Mouse (Mus musculus) liver, embryonic 12.5 days (tissue): ENCODE data around the gene Isg20l2. TPM values are rescaled to one million over a fixed set of nuclear protein-coding genes. Genes with fewer than 3 reads are reported as not detected.
A peak's percentile ranks its signal among the peaks of the same experiment; 100 is the strongest.
"Not testable (repeated sequence)": the region's sequence is repeated elsewhere in the genome, so short reads cannot be mapped to it uniquely, and the experiment has no call there.

Experiments
- ATAC-seq: fragments of 200-750 bp; cut with Nextera tagmentation; 2 replicates; pipeline ENCODE4 v1.8.0; 2017; ENCODE audit warnings: moderate number of reproducible peaks, mild to moderate bottlenecking, moderate library complexity
- H3K27ac ChIP-seq: fragments of 300-500 bp; sonication (generic); 2 replicates; pipeline ENCODE4 v1.5.1; 2016; ENCODE audit warnings: mild to moderate bottlenecking
- H3K27me3 ChIP-seq: fragments of 300-500 bp; sonication (generic); replicated peaks from 2 replicates; pipeline ENCODE4 v1.6.1; 2016; ENCODE audit warnings: mild to moderate bottlenecking, moderate library complexity
- H3K36me3 ChIP-seq: fragments of 300-500 bp; sonication (generic); 2 replicates; pipeline ENCODE4 v1.6.1; 2016; ENCODE audit warnings: mild to moderate bottlenecking, moderate library complexity
- H3K4me1 ChIP-seq: fragments of 300-500 bp; sonication (generic); 2 replicates; pipeline ENCODE4 v1.6.1; 2016
- H3K4me2 ChIP-seq: fragments of 300-500 bp; sonication (generic); 2 replicates; pipeline ENCODE4 v1.6.1; 2016; ENCODE audit warnings: mild to moderate bottlenecking, moderate library complexity
- H3K4me3 ChIP-seq: fragments of 300-500 bp; sonication (generic); 2 replicates; pipeline ENCODE4 v1.5.1; 2016; ENCODE audit warnings: mild to moderate bottlenecking, moderate library complexity
- H3K9ac ChIP-seq: fragments of 300-500 bp; sonication (generic); 2 replicates; pipeline ENCODE4 v1.6.1; 2016; ENCODE audit warnings: mild to moderate bottlenecking, moderate library complexity
- H3K9me3 ChIP-seq: fragments of 300-500 bp; sonication (generic); replicated peaks from 2 replicates; pipeline ENCODE4 v1.6.1; 2016; ENCODE audit warnings: mild to moderate bottlenecking, moderate library complexity
- WGBS: fragments of 180-500 bp; shearing (Covaris S2); methylation state at CpG from one replicate; pipeline ENCODE4 v1.1.7; 2016; ENCODE audit not compliant: insufficient replicate concordance; 5-methylcytosine and 5-hydroxymethylcytosine counted together
- polyA plus RNA-seq: library from polyadenylated mRNA; unstranded; fragments of >200 nt; fragmentation: Nextera tagmentation; extraction: Ambion mirVana; gene quantifications from 2 replicates; pipeline ENCODE4 v1.2.1, GENCODE M21; 2016

The Isg20l2 gene
- 51.9 and 52.2 TPM in 2 replicates for polyA plus RNA-seq

GRCm38 (mm10) chr3:87930078-87930795, at the start of gene Isg20l2, which contains the start of gene Rrnad1:
Gene Isg20l2, plus strand, starts transcription at chr3:87930314.
Gene Rrnad1, minus strand, starts transcription at chr3:87930717.
- WGBS: under 1% methylated on average over 77 of the region's 78 CpGs
- Histone ChIP-seq H3K27ac (peak within 1 kb of the TSS; percentile 93), H3K4me2 (peak within 1 kb of the TSS; percentile 91), H3K9ac (peak within 1 kb of the TSS; percentile 87), H3K4me1 (peaks cover 55% of the 10 kb centered on the region), H3K36me3 (peaks cover 67% of the 10 kb centered on the region), H3K9me3 (no peaks in the 10 kb centered on the region), H3K27me3 (no peaks in the 10 kb centered on the region), H3K4me3 (peak within 1 kb of the TSS; percentile 85)
- ATAC-seq: peak; percentile 93

- WGBS: 2% methylated on average over 3 of the region's 3 CpGs
- Histone ChIP-seq H3K4me2 (peak overlapping the region; percentile 77), H3K36me3 (peaks cover 34% of the 10 kb centered on the region), H3K9me3 (peaks cover 6% of the 10 kb centered on the region; the same call in 1 of the 2 replicates), H3K4me3 (peak overlapping the region; percentile 95), H3K27me3 (no peaks in the 10 kb centered on the region), H3K27ac (peak overlapping the region; percentile 91), H3K9ac (peak overlapping the region; percentile 97), H3K4me1 (peaks cover 28% of the 10 kb centered on the region)
- ATAC-seq: no peak
Measured at GRCm38 (mm10) chr3:87884291-87884690, 45.8 kb upstream of the Isg20l2 start.

- H3K27me3 ChIP-seq: no peaks in the 10 kb centered on the region
- H3K9ac ChIP-seq: peak overlapping the region; percentile 97
- peak; percentile 1; the same call in 1 of the 2 replicates for ATAC-seq
- peak overlapping the region; percentile 91 for H3K27ac ChIP-seq
- H3K4me1 ChIP-seq: peaks cover 28% of the 10 kb centered on the region
- peaks cover 6% of the 10 kb centered on the region; the same call in 1 of the 2 replicates for H3K9me3 ChIP-seq
- H3K4me3 ChIP-seq: peak overlapping the region; percentile 95
- peaks cover 30% of the 10 kb centered on the region for H3K36me3 ChIP-seq
- peak overlapping the region; percentile 77 for H3K4me2 ChIP-seq
- under 1% methylated on average over 26 of the region's 28 CpGs for WGBS
Measured at GRCm38 (mm10) chr3:87884708-87885251, 45.3 kb upstream of the Isg20l2 start.

GRCm38 (mm10) chr3:87885281-87886003, 44.7 kb upstream of the Isg20l2 start, which contains the start of gene Prcc:
Gene Prcc, minus strand, starts transcription at chr3:87885608.
- H3K36me3 ChIP-seq: peaks cover 23% of the 10 kb centered on the region
- peaks cover 6% of the 10 kb centered on the region; the same call in 1 of the 2 replicates for H3K9me3 ChIP-seq
- H3K4me3 ChIP-seq: peak within 1 kb of the TSS; percentile 95
- peaks cover 28% of the 10 kb centered on the region for H3K4me1 ChIP-seq
- 1% methylated on average over 33 of the region's 33 CpGs for WGBS
- peak within 1 kb of the TSS; percentile 77 for H3K4me2 ChIP-seq
- no peaks in the 10 kb centered on the region for H3K27me3 ChIP-seq
- H3K9ac ChIP-seq: peak within 1 kb of the TSS; percentile 97
- peak; percentile 96 for ATAC-seq
- peak within 1 kb of the TSS; percentile 91 for H3K27ac ChIP-seq

- Histone ChIP-seq H3K9me3 (peaks cover 6% of the 10 kb centered on the region; the same call in 1 of the 2 replicates), H3K27ac (peak overlapping the region; percentile 91), H3K9ac (peak overlapping the region; percentile 56; the same call in 1 of the 2 replicates), H3K4me2 (peak overlapping the region; percentile 77), H3K4me3 (peak overlapping the region; percentile 95), H3K36me3 (peaks cover 18% of the 10 kb centered on the region), H3K4me1 (peaks cover 28% of the 10 kb centered on the region), H3K27me3 (no peaks in the 10 kb centered on the region)
- 8% methylated on average over 10 of the region's 10 CpGs for WGBS
- peak; percentile 4; the same call in 1 of the 2 replicates for ATAC-seq
Measured at GRCm38 (mm10) chr3:87886004-87886365, 44.1 kb upstream of the Isg20l2 start.

GRCm38 (mm10) chr3:87886416-87886815, 43.7 kb upstream of the Isg20l2 start:
- Histone ChIP-seq H3K9ac (peak overlapping the region; percentile 56; the same call in 1 of the 2 replicates), H3K4me1 (peaks cover 28% of the 10 kb centered on the region), H3K4me3 (peak overlapping the region; percentile 95), H3K27me3 (no peaks in the 10 kb centered on the region), H3K4me2 (peak overlapping the region; percentile 77), H3K9me3 (peaks cover 6% of the 10 kb centered on the region; the same call in 1 of the 2 replicates), H3K27ac (peak overlapping the region; percentile 64), H3K36me3 (peaks cover 14% of the 10 kb centered on the region)
- WGBS: 82% methylated on average over 6 of the region's 6 CpGs
- no peak for ATAC-seq

GRCm38 (mm10) chr3:87887400-87887799, 42.7 kb upstream of the Isg20l2 start:
- H3K27me3 ChIP-seq, H3K4me2 ChIP-seq, H3K36me3 ChIP-seq, H3K9ac ChIP-seq, H3K4me3 ChIP-seq, H3K9me3 ChIP-seq, H3K27ac ChIP-seq, ATAC-seq: not testable (repeated sequence)
- H3K4me1 ChIP-seq: peaks cover 25% of the 10 kb centered on the region
- WGBS: 73% methylated on average over 4 of the region's 4 CpGs

GRCm38 (mm10) chr3:87891481-87891880, 38.6 kb upstream of the Isg20l2 start:
- Histone ChIP-seq H3K4me1 (peaks cover 19% of the 10 kb centered on the region), H3K36me3 (0 out of 2 replicates have a peak, but pooled peaks cover 2% of the 10 kb centered on the region), H3K9ac (no peak overlapping the region), H3K9me3 (peaks cover 6% of the 10 kb centered on the region; the same call in 1 of the 2 replicates), H3K4me2 (no peak overlapping the region), H3K27ac (no peak overlapping the region), H3K4me3 (no peak overlapping the region), H3K27me3 (no peaks in the 10 kb centered on the region)
- ATAC-seq: no peak
- WGBS: 79% methylated on average over 3 of the region's 3 CpGs

GRCm38 (mm10) chr3:87893367-87893905, 36.7 kb upstream of the Isg20l2 start:
- H3K27ac ChIP-seq: peak overlapping the region; percentile 52

GRCm38 (mm10) chr3:87899266-87899665, 30.8 kb upstream of the Isg20l2 start:
- 76% methylated on average over 3 of the region's 3 CpGs for WGBS
- H3K36me3 ChIP-seq: no peaks in the 10 kb centered on the region
- no peak for ATAC-seq
- H3K9ac ChIP-seq: no peak overlapping the region
- peak overlapping the region; percentile 31; the same call in 1 of the 2 replicates for H3K27ac ChIP-seq
- no peaks in the 10 kb centered on the region for H3K9me3 ChIP-seq
- H3K27me3 ChIP-seq: no peaks in the 10 kb centered on the region
- no peak overlapping the region for H3K4me3 ChIP-seq
- peaks cover 47% of the 10 kb centered on the region for H3K4me1 ChIP-seq
- peak overlapping the region; percentile 72; the same call in 1 of the 2 replicates for H3K4me2 ChIP-seq

More at GRCm38 (mm10) chr3:87893367-87893905, 36.7 kb upstream of the Isg20l2 start:
- 0 out of 2 replicates have a peak, but pooled peaks cover under 1% of the 10 kb centered on the region for H3K9me3 ChIP-seq
- 0 out of 2 replicates have a peak overlapping the region, but pooled peaks have one; percentile 3 for H3K9ac ChIP-seq
- H3K4me1 ChIP-seq: peaks cover 16% of the 10 kb centered on the region
- H3K4me3 ChIP-seq: no peak overlapping the region
- 74% methylated on average over 3 of the region's 3 CpGs for WGBS
- H3K4me2 ChIP-seq: no peak overlapping the region
- peak; percentile 63 for ATAC-seq
- no peaks in the 10 kb centered on the region for H3K36me3 ChIP-seq
- no peaks in the 10 kb centered on the region for H3K27me3 ChIP-seq

- Histone ChIP-seq H3K4me3 (no peak overlapping the region), H3K4me2 (peak overlapping the region; percentile 72), H3K27me3 (no peaks in the 10 kb centered on the region), H3K4me1 (peaks cover 49% of the 10 kb centered on the region), H3K9me3 (no peaks in the 10 kb centered on the region), H3K27ac (peak overlapping the region; percentile 98), H3K9ac (no peak overlapping the region), H3K36me3 (no peaks in the 10 kb centered on the region)
- 86% methylated on average over 3 of the region's 3 CpGs for WGBS
- no peak for ATAC-seq
Measured at GRCm38 (mm10) chr3:87899776-87900175, 30.3 kb upstream of the Isg20l2 start.
